Mouse (Mus musculus): Measurements from ENCODE around the gene Atg2a. TPM values are rescaled to one million over a fixed set of nuclear protein-coding genes. Genes with fewer than 3 reads are reported as not detected.

Gene Atg2a
- 10 to 100 TPM; 10.4 to 14.7 TPM for polyA plus RNA-seq (2017; shearing (Covaris generic))

DNA sequence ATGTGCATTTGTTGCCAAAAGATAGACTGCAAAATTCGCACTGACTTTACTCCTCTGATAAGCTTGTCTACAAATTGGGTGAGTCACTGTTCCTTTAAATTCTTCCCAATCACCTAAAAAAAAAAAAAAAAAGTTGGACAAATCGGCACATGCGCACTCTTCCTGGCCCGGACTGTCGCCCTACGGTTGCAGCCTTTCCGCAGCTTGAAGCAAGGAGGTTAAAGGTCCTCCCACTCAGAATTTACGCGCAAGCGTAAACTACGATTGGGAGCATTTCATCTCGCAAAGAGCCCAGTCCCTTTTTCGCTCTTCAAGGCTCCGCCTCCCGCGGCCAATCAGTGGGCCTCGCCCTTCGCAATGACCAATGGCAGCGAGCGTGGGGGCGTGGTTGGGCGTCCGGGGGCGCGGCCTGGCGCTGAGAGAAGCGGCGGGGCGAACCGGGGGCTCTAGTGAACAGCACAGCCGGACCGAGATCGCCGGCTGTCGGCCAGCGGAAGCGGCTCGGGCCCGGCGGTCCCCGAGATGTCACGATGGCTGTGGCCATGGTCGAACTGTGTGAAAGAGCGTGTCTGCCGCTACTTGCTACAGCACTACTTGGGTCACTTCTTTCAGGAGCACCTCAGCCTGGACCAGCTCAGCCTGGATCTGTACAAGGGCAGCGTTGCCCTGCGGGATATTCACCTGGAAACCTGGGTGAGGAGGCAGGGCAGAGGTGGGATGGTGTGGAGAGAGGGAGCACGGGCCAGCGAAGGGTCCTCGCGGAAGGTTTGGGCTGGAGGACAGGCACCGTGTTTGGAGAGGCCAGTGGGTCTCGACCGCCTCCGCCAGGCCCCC, at the start of gene Atg2a:
Gene Atg2a (plus strand): TSS at position 395 of the 834 bp plus-strand sequence.
- peak; percentile 92 for ATAC-seq

DNA sequence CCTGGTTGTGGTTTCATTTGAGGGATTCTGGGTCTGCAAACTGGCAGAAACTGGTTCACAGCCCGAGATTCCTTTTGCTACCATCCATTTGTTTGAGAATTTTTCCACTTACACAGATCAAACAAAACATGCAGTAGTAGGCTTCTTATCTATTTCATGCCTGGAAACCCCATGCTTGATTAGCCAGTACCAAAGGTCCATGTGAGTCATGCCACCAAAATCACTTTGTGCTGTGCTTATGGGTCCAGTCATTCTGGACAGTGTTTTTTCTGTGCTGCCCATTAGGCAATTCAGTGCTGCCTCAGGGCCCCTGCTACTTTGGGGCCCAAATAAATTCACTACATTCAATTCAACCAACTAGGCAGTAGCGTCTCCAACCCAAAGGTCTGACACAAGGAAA, 37.2 kb upstream of the Atg2a start:
- ATAC-seq = no peak

DNA sequence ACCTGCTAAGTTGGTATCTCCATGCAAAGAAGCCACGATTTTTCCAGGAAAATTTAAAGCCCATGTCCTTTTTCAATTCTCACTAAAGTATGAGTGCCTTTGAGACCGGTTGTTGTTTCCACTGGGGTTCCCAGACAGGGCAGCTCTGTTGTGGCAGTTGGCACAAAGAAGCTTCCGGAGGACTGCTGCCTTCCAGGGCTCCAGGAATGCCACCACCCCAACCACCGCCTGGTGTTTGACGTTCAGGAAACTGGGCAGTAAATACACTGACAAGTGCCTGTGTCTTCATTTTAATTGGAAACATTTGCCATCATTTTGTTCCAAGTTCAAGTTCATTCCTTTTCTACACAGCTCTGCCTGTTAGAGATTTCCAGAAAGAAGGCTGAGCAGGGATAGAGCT, 34.8 kb upstream of the Atg2a start:
- ATAC-seq = no peak

DNA sequence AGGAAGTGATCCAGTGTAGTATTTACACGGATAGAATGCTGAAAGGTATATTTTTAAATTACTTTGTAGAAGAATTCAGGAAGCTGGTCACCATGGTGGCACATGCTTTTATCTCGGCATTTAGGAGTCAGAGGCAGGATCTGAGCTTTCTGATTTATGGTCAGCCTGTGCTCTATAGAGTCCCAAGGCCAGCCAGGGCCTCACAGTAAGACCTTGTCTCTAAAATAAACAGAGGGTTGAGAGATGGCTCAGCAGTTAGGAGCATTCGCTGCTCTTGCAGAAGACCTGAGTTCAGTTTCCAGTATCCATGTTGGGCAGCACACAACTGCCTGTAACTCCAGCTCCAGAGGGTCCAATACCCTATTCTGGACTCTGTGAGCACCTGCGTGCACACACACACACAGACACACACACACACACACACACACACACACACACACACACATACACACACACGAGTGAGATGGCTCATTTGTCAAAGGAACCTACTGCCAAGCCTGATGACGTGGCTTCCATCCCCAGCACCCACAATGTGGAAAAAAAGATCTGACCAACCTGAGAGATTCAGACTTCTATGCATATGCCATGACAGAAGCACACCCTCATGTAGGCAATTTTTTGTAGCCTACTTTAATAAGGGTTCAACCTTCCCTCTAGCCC, 25.3 kb upstream of the Atg2a start:
- no peak for ATAC-seq

DNA sequence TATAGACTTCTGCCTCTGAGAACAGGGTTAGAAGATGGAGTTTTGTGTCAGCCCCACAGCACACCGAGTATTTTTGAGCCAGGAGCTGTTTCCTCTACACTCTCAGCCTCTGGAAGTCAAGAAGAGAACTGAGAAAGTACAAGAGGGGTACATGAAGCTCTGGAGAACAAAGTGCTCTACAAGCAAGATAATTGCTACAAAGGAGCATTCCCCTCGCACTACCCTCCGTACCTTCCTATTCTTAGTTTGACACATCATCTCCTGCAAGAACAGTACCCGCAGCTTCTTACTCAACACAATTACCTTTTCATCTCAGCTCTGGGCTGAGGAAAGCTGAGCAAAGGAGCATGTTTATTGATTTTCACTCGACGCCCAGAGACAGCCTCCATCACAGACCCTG, 22.9 kb upstream of the Atg2a start:
- ATAC-seq = no peak

DNA sequence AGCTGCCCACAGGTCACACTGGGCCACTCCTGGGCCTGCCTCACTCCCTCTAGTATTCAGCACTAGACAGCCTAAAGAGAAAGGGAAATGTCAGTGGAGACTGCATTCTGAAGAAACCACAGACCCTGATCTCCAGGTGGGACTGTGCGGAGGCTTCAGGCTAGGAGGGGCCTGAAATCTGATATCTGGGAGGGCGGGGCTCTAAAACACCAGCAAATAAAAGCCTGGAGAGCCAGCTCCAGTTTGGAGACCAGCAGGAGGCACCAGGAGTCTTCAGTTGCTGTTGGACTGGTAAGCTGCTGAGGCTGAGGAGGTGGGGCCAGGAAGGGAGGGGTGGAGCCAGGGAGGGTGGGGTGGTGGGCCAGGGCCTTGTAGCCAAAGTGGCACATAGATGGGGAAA, 15.3 kb upstream of the Atg2a start, which contains the start of gene Gpha2:
Gene Gpha2 (plus strand): TSS at position 246 of the 400 bp plus-strand sequence.
- no peak for ATAC-seq

DNA sequence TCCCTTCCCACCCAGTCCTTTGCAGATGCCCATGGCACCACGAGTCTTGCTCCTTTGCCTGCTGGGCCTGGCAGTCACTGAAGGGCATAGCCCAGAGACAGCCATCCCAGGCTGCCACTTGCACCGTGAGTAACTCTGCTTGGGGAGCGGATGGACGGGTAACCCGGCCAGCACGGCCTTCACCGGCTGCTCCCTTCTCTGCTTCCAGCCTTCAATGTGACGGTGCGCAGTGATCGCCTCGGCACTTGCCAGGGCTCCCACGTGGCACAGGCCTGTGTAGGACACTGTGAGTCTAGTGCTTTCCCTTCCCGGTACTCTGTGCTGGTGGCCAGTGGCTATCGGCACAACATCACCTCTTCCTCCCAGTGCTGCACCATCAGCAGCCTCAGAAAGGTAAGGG, 14.7 kb upstream of the Atg2a start:
- ATAC-seq = no peak

DNA sequence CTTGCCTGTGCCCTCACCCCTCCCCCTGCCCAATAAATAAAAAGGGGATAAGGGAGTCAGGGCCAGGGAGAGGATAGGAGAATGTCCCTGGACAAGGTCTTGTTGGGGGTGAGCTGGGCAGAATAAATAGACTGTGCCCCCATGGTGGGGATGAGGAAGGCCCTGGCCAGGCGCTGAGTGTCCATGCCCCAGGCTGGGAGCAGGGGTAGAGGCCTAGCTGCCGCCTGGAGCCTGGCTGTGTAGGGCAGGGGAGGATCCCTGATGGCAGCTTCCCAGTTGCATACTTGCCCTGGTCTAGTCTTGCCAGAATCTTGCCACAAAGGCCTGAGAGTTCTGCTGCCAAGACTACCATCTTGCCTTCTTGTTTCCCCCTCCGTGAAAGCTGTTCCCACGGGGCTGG, 13.6 kb upstream of the Atg2a start:
- ATAC-seq = no peak

DNA sequence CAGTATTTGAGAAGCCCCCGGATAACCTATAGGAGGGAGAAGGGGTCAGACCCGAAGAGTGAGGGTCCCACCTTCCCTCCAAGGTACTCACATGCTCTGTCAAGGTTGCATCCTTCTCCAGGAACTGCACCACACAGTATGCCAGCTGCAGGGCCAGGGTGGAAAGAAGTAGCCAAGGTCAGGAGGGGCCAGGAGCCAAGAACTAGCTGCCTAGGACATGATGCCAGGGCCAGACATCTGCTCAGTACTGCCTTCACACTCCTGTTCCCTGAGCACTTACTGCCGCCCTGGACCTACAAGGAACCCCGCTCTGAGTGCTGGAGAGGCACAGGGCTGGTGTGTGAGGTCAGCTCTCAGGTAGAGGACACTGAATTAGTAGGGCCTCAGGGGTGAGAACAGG, 11.1 kb upstream of the Atg2a start:
- no peak for ATAC-seq

DNA sequence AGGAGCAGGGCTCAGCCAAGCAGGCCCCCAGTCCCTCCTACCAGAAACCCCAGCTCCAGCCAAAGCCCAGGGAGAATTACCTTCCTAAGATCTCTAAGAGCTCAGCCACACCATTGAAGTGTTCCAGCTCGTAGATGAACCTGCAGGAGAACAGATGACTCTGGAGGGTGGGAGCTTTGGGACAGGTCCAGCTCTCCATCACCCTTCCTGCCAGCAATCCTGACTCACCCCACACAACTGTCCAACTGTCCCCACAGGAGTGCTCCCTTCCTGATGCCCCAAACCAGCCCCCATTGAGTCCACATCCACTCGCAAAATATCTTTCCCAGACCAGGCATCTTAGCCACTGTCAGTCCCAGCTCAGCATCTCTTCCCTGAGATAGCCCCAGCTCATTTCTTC, 10.4 kb upstream of the Atg2a start:
- no peak for ATAC-seq

DNA sequence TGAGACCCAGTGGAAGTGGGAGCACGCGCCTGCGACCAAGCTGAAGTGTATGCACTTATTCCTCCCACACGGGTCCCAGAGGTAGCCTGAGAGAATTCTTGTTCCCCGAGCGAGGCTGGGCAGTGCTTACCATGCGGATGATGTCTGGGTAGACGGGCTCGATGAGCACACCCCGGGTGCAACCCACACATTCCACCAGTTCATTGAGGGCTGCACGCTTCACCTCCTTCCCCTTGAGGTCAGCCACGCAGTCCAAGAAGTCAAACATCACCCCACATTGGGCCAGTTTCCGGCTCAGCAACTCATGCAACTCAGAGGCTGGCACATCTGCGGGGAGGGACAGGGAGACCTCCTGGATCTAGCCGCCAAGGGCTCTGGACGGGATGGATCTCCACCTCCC, 7.8 kb upstream of the Atg2a start:
- no peak for ATAC-seq

DNA sequence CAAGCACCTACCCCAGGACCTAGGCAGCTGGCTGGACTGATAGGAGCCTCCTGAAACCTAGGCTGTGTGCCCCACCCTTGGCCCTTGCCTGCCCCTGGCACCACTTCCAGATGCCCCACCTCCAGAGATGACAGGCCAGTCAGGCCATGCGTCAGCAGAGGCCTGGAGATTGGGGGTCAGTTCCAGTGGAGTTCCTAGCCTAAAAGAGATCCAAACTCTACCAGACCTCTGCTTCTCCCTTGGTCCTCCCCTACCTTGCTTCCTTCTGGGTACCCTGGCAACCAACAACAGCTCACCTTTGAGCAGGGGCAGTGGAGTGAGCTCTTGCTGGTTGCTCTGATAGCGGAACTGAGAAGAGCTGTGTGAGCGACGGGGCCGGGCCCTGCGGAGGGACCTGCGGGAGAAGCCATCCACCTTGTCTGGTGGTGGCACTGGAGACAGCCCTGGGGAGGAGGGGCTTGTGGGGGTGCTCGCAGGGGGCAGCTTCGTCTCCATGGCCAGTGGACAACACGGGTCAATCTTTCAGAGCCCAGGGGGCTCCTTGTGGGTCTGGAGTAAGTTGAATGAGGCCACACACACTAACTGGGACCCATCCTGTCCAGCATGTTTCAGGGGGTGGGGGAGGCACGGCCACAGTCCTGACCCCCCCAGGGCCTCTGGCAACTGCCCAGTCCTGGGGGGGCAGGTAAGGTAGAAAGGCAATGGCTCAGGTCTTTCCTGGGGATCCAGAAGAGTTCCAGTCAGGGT, 7.0 kb upstream of the Atg2a start:
- no peak for ATAC-seq

DNA sequence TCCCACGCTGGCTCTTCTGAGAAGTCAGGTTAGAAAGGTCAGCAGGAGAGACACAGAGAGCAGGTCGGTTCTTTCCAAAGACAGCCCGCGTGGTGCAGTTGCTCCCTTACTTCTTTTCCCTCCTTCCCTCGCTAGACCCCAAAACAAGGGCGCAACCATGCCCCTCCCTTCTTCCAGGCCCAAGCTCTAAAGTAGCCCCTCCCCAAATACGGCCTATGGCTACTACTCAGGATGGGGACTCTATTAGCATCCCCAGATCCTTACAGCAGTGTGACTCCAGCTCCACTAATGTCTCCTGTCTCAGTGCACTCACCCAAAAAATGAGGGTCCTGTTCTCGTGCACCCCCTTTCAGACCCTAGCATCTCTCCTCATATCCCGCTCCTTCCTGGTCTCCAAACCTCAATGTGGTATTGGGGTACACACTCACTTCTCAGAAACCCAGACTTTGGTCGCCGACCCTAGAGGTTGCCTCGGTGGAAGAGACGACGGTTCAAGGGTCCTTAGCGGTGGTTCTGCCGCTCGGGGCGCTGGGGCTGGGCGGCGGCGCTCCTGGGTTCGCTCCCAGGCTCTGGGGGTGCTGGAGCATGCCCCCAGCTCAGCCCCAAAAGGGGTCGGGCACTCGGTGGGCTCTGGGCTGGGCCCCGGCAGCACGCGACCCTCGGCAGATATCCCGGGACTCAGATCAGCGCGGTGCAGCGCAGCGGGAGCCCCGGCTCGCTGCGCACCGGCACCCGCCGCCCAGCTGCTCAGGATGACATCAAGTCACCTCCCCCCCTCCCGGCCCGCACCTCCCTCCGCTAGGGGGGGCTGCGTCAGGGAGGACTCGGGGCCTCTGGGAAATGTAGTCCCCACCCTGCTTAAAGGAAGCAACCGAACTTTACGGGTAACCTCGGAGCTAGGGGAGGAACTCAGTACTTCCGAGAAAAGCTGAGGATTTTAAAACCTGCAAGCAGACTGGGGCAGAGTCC, 6.1 kb upstream of the Atg2a start, which contains the start of gene Ppp2r5b:
Gene Ppp2r5b (minus strand): TSS at position 789 of the 969 bp plus-strand sequence.
- peak; percentile 92 for ATAC-seq

DNA sequence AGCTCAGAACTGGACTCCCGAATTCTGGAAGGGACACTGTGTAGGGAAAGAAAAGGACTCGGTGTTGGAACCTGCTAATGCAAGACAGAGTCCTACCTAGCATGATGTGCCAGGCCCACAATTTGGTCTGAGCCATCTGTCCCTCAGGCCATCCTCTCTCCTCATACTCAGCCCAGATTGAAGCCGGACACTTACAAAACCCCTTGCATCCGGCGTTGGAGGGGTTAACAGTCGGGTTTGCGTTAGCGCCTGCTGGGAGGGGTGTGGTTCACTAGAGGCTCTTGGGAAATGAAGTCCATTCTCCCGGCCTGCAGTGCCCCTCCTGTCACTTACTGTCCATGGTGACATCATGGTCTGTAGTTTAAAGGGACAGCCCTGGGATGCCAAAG, 5.4 kb upstream of the Atg2a start:
- ATAC-seq = peak; percentile 86

DNA sequence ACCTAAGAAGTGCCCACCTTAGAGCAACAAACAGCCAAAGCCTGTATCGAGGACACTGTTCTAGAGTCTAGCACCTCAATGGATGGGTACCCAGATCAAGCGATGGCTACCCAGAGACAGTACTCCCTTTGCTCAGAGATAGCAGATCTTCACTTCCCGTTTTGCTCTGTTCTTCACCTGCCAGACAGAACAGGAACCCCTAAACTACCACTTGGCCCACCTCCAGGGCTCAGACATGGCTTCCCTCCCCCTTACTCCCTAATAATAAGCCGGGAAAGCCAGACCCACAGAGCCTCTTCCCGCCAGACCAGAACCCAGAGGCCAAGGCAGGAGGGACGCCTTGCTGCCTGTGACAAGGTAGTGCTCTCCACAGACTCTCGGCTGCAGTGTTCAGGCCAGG, 4.6 kb upstream of the Atg2a start:
- no peak for ATAC-seq

DNA sequence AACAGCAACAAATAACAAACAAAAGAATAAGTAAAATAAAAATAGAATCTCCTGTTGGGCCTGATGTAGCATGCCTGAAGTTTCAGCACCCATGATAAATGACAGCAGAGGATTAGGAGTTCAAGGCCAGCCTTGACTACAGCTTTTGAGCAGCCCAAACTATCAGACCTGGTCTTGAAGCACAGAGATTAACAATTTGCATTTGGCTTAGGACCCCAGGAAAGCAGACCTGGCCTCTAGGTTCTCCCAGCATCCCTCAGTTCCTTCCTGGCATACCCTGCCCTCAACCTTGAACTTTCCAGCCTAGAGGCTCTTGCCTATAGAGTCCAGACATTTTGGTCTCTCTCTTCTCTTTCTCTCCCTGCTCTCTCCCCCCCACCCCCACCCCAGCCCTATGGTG, 2.7 kb upstream of the Atg2a start:
- no peak for ATAC-seq

DNA sequence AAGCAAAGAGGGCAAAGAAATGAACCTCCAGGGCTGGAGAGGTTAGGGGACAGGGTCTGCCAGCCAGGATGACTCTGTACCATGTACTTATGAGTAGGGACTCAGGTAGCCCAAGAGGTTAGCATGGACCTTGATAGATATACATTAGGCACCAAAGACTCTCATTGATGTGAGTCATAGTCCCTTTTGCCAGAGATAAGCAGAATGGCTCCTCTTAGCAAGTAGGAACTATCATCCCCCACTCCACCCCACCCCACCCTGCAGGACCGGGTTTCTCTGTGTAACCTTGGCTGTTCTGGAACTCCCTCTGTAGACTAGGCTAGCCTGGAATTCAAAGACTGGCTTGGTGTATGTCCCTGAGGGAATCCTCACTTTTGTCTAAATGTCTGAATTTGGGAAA, 1.3 kb upstream of the Atg2a start:
- no peak for ATAC-seq

DNA sequence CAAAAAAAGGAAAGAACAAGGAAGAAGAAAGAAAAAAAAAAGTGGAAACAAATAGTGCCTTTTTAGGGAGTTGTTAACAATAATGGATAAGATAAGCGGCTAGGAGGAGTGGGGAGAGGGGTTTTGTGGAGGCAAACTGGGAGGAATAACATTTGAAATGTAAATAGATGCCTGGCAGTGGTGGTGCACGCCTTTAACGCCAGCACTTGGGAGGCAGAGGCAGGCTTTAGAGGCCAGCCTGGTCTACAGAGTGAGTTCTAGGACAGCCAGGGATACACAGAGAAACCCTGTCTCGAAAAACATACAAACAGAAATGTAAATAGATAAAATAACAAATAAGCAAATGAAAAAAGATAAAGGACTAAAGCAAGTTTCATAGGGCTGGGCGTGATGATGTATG, 743 bp upstream of the Atg2a start:
- ATAC-seq = no peak

DNA sequence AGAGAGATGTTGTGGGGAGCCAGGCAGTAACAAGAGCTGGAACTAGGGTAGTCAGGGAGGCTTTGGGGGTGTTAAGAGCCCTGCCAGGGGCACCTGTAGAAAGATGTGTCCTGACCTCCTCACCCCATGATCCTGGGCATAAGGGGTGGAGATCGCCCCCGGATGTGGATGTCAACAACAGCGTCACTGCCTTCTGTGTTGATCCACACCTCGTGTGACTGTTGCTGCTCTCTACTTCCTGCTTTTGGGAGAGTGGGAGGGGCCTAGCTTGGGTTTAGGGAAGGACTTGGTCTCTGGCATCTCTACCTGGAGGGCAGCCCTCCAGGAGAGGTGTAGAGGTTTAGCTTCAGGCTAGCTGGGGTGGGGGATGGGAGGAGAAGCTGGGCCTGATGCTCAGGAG, 813 bp downstream of the Atg2a start:
- ATAC-seq = peak; percentile 68

DNA sequence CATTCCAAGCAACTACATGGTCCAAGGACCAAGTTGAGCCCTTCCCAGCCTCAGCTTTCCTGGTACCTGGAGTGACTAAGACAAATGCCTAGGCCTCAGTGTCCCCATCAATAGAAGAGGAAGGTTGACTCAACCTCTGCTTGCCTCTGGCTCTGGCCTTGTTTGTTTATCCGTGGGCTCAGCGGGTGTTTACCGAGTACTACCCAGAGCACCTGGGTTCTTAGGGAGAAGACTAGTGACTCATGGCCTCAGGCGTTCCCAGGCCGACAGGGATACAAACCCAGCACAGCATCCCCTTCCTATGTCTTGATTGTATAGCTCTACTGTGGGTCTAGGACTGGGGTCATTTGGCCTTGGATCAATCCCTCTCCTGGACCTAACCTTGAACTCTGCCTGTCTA, 1.8 kb downstream of the Atg2a start:
- ATAC-seq = no peak

DNA sequence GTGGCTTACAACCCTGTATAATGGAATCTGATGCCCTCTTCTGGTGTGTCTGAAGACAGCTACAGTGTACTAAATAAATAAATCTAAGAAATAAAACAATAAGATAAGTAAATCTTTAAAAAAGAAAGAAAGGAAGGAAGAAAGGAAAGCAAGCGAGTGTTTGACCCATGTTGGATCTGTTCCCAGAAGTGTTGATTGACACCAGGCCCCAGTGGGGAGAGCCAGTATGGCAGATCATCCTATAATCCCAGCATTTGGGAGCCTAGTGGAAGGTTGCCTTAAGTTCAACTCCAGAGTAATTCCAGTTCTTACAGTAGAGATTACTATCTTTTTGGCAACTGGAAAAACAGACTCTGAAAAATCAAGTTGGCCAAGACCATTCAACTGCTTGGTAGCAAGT, 4.3 kb downstream of the Atg2a start:
- no peak for ATAC-seq
